ENCODE assay signal across 8 mouse cellular contexts in the genomic region with DNA sequence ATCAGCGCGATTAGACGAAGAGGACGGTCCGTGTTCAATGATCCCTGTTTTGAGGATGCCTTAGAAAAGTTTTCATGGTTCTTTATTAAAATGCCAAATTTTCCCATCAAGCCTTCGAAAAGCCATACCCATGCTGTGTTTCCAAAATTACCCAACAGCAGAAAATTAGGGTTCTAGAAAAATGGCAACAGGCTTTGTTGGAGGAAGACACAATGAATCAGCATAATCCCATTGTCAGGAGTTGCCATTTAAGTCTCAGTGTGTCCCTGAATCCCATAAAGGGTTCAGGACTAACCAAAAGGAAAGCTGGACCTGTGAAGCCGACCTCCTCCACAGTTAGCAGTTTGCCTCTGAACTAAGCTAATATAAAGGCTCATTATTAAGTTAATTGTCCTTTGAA.
A peak's percentile ranks its signal among the peaks of the same experiment; 100 is the strongest.
DNase-seq lines count a peak whose midpoint lies in the region; ATAC-seq lines count a peak whose summit lies in the region.

No protein-coding gene starts in this region.

- ATAC-seq in neural tube, embryonic 11.5 days (ENCODE audit: insufficient read depth, low FRiP score, low TSS enrichment), result no peak
- no peak for ATAC-seq in limb, embryonic 15.5 days (ENCODE audit: insufficient number of reproducible peaks, low FRiP score, low TSS enrichment, low read depth)
- ATAC-seq in CD4-positive, CD25-positive, alpha-beta regulatory T cell, adult 4 months, result no peak

- 37% methylated on average over 7 of the region's 7 CpGs for WGBS in neural tube, embryonic 11.5 days
- WGBS in limb, embryonic 15.5 days, result 32% methylated on average over 7 of the region's 7 CpGs

- no peaks in the 10 kb centered on the region for H3K36me3 ChIP-seq in neural tube, embryonic 11.5 days (ENCODE audit: control insufficient read depth, insufficient read depth, low read length)
- H3K36me3 ChIP-seq in limb, embryonic 15.5 days, result no peaks in the 10 kb centered on the region

- peak overlapping the region; percentile 53 for H3K4me2 ChIP-seq in neural tube, embryonic 11.5 days (ENCODE audit: low read depth)
- peak overlapping the region; percentile 51 for H3K4me2 ChIP-seq in limb, embryonic 15.5 days

- H3K27ac ChIP-seq in neural tube, embryonic 11.5 days (ENCODE audit: low read depth, low read length), result no peak overlapping the region
- H3K27ac ChIP-seq in limb, embryonic 15.5 days, result no peak overlapping the region

- no peaks in the 10 kb centered on the region for H3K4me1 ChIP-seq in neural tube, embryonic 11.5 days (ENCODE audit: control insufficient read depth, insufficient read depth, low read length)
- peaks cover 8% of the 10 kb centered on the region; the same call in 1 of the 2 replicates for H3K4me1 ChIP-seq in limb, embryonic 15.5 days

- H3K4me3 ChIP-seq in neural tube, embryonic 11.5 days (ENCODE audit: low read depth, low read length), result peak overlapping the region; percentile 18
- H3K4me3 ChIP-seq in limb, embryonic 15.5 days, result peak overlapping the region; percentile 32; the same call in 1 of the 2 replicates

- peak overlapping the region; percentile 3; the same call in 1 of the 2 replicates for H3K9ac ChIP-seq in neural tube, embryonic 11.5 days (ENCODE audit: low read length)
- H3K9ac ChIP-seq in limb, embryonic 15.5 days, result no peak overlapping the region

- DNase-seq in embryo, embryonic 10 days (ENCODE audit: low spot score), result peak; percentile 54
- DNase-seq in embryo, embryonic 9.5 days (ENCODE audit: extremely low spot score), result no peak
- no peak for DNase-seq in neural tube, embryonic 11.5 days (ENCODE audit: low spot score)
- no peak for DNase-seq in neural tube, embryonic 10.5 days (ENCODE audit: extremely low spot score, low spot score)
- DNase-seq in cerebellum, adult 11 months, result no peak
- no peak for DNase-seq in adrenal gland, postnatal 25 days

- H3K9me3 ChIP-seq in neural tube, embryonic 11.5 days (ENCODE audit: control insufficient read depth, low read length), result no peaks in the 10 kb centered on the region
- no peaks in the 10 kb centered on the region for H3K9me3 ChIP-seq in limb, embryonic 15.5 days

- H3K27me3 ChIP-seq in neural tube, embryonic 11.5 days (ENCODE audit: control insufficient read depth, insufficient read depth, low read length), result peaks cover 9% of the 10 kb centered on the region; the same call in 1 of the 2 replicates
- H3K27me3 ChIP-seq in limb, embryonic 15.5 days, result peaks cover 39% of the 10 kb centered on the region
